Mouse (Mus musculus) urinary bladder, postnatal 10 days (tissue): ENCODE measurements around the gene Prr29.
A peak's percentile ranks its signal among the peaks of the same experiment; 100 is the strongest.

Source experiments
- DNase-seq: peaks from one replicate; pipeline ENCODE4 v3.0.0; 2022; ENCODE audit warnings: low spot score

Prr29 gene

GRCm38 (mm10) chr11:106410011-106410410 lies 44.7 kb downstream of the Prr29 start:
- DNase-seq = no peak

GRCm38 (mm10) chr11:106410507-106410906 lies 45.2 kb downstream of the Prr29 start:
- no peak for DNase-seq

- no peak for DNase-seq
Measured at GRCm38 (mm10) chr11:106411157-106411556, 45.9 kb downstream of the Prr29 start.

GRCm38 (mm10) chr11:106412641-106413360 lies 47.5 kb downstream of the Prr29 start:
- no peak for DNase-seq

- DNase-seq = no peak
Measured at GRCm38 (mm10) chr11:106416331-106416730, 51.1 kb downstream of the Prr29 start.

GRCm38 (mm10) chr11:106417860-106418259 lies 52.6 kb downstream of the Prr29 start:
- DNase-seq = no peak

- DNase-seq = peak; percentile 25
Measured at GRCm38 (mm10) chr11:106418622-106419196, 53.4 kb downstream of the Prr29 start.

- no peak for DNase-seq
Measured at GRCm38 (mm10) chr11:106419262-106420102, 54.2 kb downstream of the Prr29 start.

GRCm38 (mm10) chr11:106425201-106425600 lies 59.9 kb downstream of the Prr29 start:
- DNase-seq = no peak

GRCm38 (mm10) chr11:106426447-106426846 lies 61.2 kb downstream of the Prr29 start:
- DNase-seq = no peak
